Mouse (Mus musculus) forebrain, postnatal 0 days (tissue): Measurements from ENCODE around the gene Pbx1. TPM values are rescaled to one million over a fixed set of nuclear protein-coding genes. Genes with fewer than 3 reads are reported as not detected.

Experiments used
- ATAC-seq: fragments of 200-750 bp; cut with Nextera tagmentation; 2 replicates; pipeline ENCODE4 v1.8.0; 2017; ENCODE audit warnings: mild to moderate bottlenecking, moderate library complexity
- DNase-seq: peaks from one replicate; pipeline ENCODE4 v3.0.0-alpha.2; 2015
- H3K27ac ChIP-seq: fragments of 300-500 bp; sonication (generic); 2 replicates; pipeline ENCODE4 v1.5.1; 2014; ENCODE audit warnings: low read depth, mild to moderate bottlenecking, antibody characterized with exemption, low read length, moderate library complexity, mixed read lengths
- H3K27me3 ChIP-seq: fragments of 300-500 bp; sonication (generic); 2 replicates; pipeline ENCODE4 v1.6.1; 2014; ENCODE audit warnings: mild to moderate bottlenecking, low read length, mixed read lengths; ENCODE audit not compliant: insufficient read depth
- H3K36me3 ChIP-seq: fragments of 300-500 bp; sonication (generic); 2 replicates; pipeline ENCODE4 v1.6.1; 2014; ENCODE audit warnings: mild to moderate bottlenecking, moderate library complexity; ENCODE audit not compliant: insufficient read depth
- H3K4me1 ChIP-seq: fragments of 300-500 bp; sonication (generic); 2 replicates; pipeline ENCODE4 v1.6.1; 2014; ENCODE audit warnings: antibody characterized with exemption; ENCODE audit not compliant: insufficient read depth
- H3K4me2 ChIP-seq: fragments of 300-500 bp; sonication (generic); 2 replicates; pipeline ENCODE4 v1.6.1; 2014; ENCODE audit warnings: low read depth, mild to moderate bottlenecking, moderate library complexity
- H3K4me3 ChIP-seq: fragments of 300-500 bp; sonication (generic); 2 replicates; pipeline ENCODE4 v1.5.1; 2014; ENCODE audit warnings: low read depth, low read length, mixed read lengths
- H3K9ac ChIP-seq: fragments of 300-500 bp; sonication (generic); 2 replicates; pipeline ENCODE4 v1.6.1; 2014; ENCODE audit warnings: mild to moderate bottlenecking
- H3K9me3 ChIP-seq: fragments of 300-500 bp; sonication (generic); 2 replicates; pipeline ENCODE4 v1.6.1; 2016; ENCODE audit warnings: low read length
- CTCF ChIP-seq: sonication (generic); IDR thresholded peaks from 2 replicates; pipeline ENCODE4 v1.5.1; 2016; ENCODE audit warnings: antibody characterized with exemption, control low read depth, low read depth
- WGBS: fragments of 180-500 bp; shearing (Covaris S2); extraction: QIAGEN DNeasy Blood & Tissue Kit; methylation state at CpG from one replicate; pipeline ENCODE4 v1.1.7; 2014; 5-methylcytosine and 5-hydroxymethylcytosine counted together
- polyA plus RNA-seq: library from polyadenylated mRNA; unstranded; fragments of >200 nt; fragmentation: Nextera tagmentation; extraction: Ambion mirVana; gene quantifications from 2 replicates; pipeline ENCODE4 v1.2.1, GENCODE M21; 2015
- total RNA-seq: library from RNA; depleted of rRNA; stranded (reverse); fragments of >200 nt; gene quantifications from 2 replicates; pipeline ENCODE4 v1.2.3, GENCODE M21; 2014

Gene Pbx1
- total and polyA plus RNA-seq, 2 experiments from 2014 or later: 60.5 to 95.9 TPM

GRCm38 (mm10) chr1:168292106-168292505 lies 140.0 kb downstream of the Pbx1 start:
- no peak overlapping the region for H3K9ac ChIP-seq
- peaks cover 39% of the 10 kb centered on the region for H3K4me1 ChIP-seq

GRCm38 (mm10) chr1:168291643-168292040 lies 140.4 kb downstream of the Pbx1 start:
- Histone ChIP-seq H3K27me3 (no peaks in the 10 kb centered on the region), H3K4me2 (no peak overlapping the region), H3K27ac (no peak overlapping the region; the same call in 1 of the 2 replicates), H3K4me3 (no peak overlapping the region), H3K36me3 (no peaks in the 10 kb centered on the region), H3K9me3 (no peaks in the 10 kb centered on the region), H3K9ac (no peak overlapping the region), H3K4me1 (peaks cover 39% of the 10 kb centered on the region)
- ATAC-seq: 0 out of 2 replicates have a peak, but pooled peaks have one; percentile 5
- TF ChIP-seq CTCF: no peak
- 38% methylated on average over 6 of the region's 6 CpGs for WGBS
- DNase-seq: peak; percentile 43

More at GRCm38 (mm10) chr1:168292106-168292505, 140.0 kb downstream of the Pbx1 start:
- Histone ChIP-seq H3K4me2 (no peak overlapping the region), H3K9me3 (no peaks in the 10 kb centered on the region), H3K36me3 (no peaks in the 10 kb centered on the region), H3K27ac (no peak overlapping the region), H3K4me3 (no peak overlapping the region), H3K27me3 (no peaks in the 10 kb centered on the region)
- 50% methylated on average over 9 of the region's 9 CpGs for WGBS
- ATAC-seq: no peak
- no peak for DNase-seq
- TF ChIP-seq CTCF: no peak

- no peak overlapping the region for H3K4me3 ChIP-seq
- no peaks in the 10 kb centered on the region for H3K9me3 ChIP-seq
- H3K4me2 ChIP-seq: no peak overlapping the region
- DNase-seq: peak; percentile 45
- no peak overlapping the region for H3K9ac ChIP-seq
- H3K27ac ChIP-seq: no peak overlapping the region
- peak; percentile 19 for ATAC-seq
- no peaks in the 10 kb centered on the region for H3K27me3 ChIP-seq
- H3K36me3 ChIP-seq: no peaks in the 10 kb centered on the region
- peaks cover 39% of the 10 kb centered on the region for H3K4me1 ChIP-seq
- no peak for TF ChIP-seq CTCF
- 31% methylated on average over 11 of the region's 11 CpGs for WGBS
Measured at GRCm38 (mm10) chr1:168291001-168291642, 140.9 kb downstream of the Pbx1 start.

- no peaks in the 10 kb centered on the region for H3K9me3 ChIP-seq
- no peak for ATAC-seq
- no peak overlapping the region for H3K4me2 ChIP-seq
- no peaks in the 10 kb centered on the region for H3K36me3 ChIP-seq
- no peak for DNase-seq
- WGBS: 78% methylated on average over 8 of the region's 8 CpGs
- H3K9ac ChIP-seq: no peak overlapping the region
- no peaks in the 10 kb centered on the region for H3K27me3 ChIP-seq
- H3K27ac ChIP-seq: no peak overlapping the region
- TF ChIP-seq CTCF: no peak
- H3K4me1 ChIP-seq: peaks cover 41% of the 10 kb centered on the region
- H3K4me3 ChIP-seq: no peak overlapping the region
Measured at GRCm38 (mm10) chr1:168290236-168290985, 141.7 kb downstream of the Pbx1 start.

- Histone ChIP-seq H3K27ac (peak overlapping the region; percentile 77), H3K4me1 (peaks cover 55% of the 10 kb centered on the region), H3K36me3 (no peaks in the 10 kb centered on the region), H3K9me3 (no peaks in the 10 kb centered on the region), H3K9ac (no peak overlapping the region), H3K4me3 (no peak overlapping the region), H3K4me2 (no peak overlapping the region), H3K27me3 (no peaks in the 10 kb centered on the region)
- TF ChIP-seq CTCF: no peak
- WGBS: 56% methylated on average over 10 of the region's 10 CpGs
- ATAC-seq (no peak), DNase-seq (no peak)
Measured at GRCm38 (mm10) chr1:168288891-168289545, 143.1 kb downstream of the Pbx1 start.

GRCm38 (mm10) chr1:168287843-168288591 lies 144.1 kb downstream of the Pbx1 start:
- Histone ChIP-seq H3K27me3 (no peaks in the 10 kb centered on the region), H3K4me3 (no peak overlapping the region), H3K27ac (peak overlapping the region; percentile 77), H3K4me1 (peaks cover 61% of the 10 kb centered on the region), H3K9me3 (no peaks in the 10 kb centered on the region), H3K36me3 (no peaks in the 10 kb centered on the region), H3K9ac (peak overlapping the region; percentile 35), H3K4me2 (peak overlapping the region; percentile 20)
- DNase-seq (peak; percentile 73), ATAC-seq (peak; percentile 45)
- WGBS: 7% methylated on average over 23 of the region's 23 CpGs
- no peak for TF ChIP-seq CTCF
